Mouse (Mus musculus): ENCODE data around the gene Lpgat1.

Lpgat1 gene

DNA sequence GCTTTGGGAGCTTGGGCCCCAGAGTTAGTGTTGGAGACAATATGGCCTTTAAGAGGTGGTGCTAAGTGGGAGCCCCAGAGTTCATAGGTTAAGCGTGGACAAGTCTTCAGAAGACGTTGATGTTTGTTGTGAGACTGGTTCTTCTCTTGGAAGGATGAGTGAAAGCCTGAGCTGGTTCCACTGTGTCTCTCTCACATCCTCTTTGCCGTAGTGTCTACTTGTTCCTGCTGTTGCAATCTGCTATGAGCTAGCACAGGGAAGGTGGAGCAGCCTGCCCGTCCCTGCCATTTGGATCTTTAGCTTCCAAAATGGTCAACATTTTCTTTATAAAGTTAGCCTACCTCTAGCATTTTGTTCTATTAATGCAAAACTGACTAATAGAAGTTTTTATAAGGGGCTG lies 16.2 kb downstream of the Lpgat1 start:
- no peak for DNase-seq (ENCODE audit: low read depth, low spot score)

GRCm38 (mm10) chr1:191736425-191736824 lies 18.8 kb downstream of the Lpgat1 start:
- DNase-seq (ENCODE audit: low read depth, low spot score): no peak

GRCm38 (mm10) chr1:191737871-191738270 lies 20.2 kb downstream of the Lpgat1 start:
- no peak for DNase-seq (ENCODE audit: low read depth, low spot score)

GRCm38 (mm10) chr1:191738726-191739125 lies 21.1 kb downstream of the Lpgat1 start:
- DNase-seq (ENCODE audit: low read depth, low spot score): no peak

DNA sequence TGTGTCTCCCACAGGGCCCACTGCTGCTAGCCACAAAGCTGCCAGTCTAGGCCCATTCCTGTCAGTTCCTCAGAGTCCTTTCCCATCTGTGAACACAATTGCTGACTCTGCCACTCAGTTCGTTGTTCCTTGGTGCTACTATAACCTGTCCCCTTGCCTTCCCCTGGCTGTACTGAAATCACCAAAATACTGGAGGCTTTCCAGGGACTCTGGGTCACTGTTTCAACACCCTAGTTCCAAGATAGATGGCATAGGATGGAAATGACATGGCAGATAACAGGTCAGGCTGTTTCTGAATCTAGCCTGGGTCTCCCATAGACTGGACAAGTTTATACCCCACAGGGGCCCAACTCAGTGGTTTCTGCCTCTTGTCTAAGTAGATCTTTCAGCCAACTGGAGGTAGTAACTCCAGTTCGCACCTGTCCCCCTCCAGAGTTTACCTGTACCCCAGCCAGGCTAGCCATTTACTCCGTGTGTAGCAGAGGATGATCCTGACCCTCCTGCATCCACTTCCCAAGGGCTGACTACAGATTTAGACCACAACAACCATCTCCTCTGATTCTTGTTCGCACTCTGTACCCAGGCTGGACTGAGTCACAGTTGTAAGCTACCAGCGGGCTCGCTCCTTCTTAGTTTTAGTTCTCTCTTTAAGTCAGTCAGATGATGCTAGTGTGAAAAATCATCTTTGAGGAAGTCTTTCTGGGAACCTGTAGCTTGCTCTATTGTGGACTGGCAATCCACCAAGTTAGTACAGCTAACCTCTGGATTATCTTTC lies 23.1 kb downstream of the Lpgat1 start:
- no peak for DNase-seq (ENCODE audit: low read depth, low spot score)

DNA sequence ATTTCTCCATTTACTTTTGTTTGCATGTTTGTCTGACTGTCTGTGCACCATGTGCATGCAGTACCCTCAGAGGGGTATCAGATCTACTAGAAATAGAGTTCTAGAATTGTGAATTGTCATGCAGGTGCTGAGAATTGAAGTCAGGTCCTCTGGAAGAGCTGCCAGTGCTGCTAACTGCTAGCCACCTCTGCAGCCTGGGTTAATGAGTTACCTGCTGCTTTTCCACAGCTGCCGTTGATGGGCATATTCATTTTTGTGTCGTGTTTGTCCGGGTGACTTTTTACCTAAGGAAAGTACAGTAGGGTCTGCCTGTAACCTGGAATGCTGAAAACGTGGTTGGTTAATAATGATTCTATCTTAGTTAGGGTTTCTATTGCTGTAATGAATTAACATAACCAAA lies 24.0 kb downstream of the Lpgat1 start:
- DNase-seq (ENCODE audit: low read depth, low spot score): no peak

DNA sequence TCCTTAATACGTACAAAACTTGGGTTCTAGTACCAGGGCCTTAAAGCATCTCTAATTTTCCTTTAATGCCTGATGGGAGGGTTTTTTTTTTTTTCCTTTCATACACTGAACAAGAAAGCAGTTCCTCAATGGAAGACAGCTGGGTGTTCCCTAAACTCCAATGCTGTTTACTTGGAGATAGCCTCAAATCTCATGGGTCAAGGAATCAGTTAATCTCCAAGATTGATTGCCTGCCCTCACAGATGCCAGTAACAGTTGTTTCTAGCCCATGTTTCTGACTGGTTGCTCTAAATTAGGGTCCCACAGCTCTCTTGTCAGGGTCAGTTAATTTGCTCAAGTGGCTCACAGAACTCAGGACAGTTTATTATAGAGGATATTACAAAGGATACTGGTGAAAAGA lies 30.8 kb downstream of the Lpgat1 start:
- DNase-seq (ENCODE audit: low read depth, low spot score): no peak

GRCm38 (mm10) chr1:191756520-191757199 lies 39.0 kb downstream of the Lpgat1 start:
- DNase-seq (ENCODE audit: low read depth, low spot score): no peak

DNA sequence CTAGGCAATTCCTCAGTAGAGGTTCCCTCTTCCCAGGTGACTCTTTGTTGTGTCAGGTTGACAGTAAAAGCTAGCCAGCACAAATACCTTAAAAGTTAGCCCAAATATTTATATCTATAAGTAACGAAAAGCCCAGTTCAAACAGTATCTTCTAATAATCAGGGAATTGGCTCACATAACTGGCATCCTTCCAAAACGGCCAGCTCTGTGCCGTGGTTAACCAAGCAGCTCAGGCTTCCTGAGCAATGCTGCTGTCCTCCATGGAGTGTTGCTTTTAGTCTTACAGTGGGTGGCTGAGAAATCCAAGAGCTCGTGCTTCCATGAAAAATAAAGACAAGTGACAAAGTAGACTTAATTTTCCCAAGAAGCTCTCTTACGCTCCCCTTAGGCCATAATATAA lies 56.5 kb downstream of the Lpgat1 start:
- DNase-seq (ENCODE audit: low read depth, low spot score): no peak

GRCm38 (mm10) chr1:191775116-191775515 lies 57.5 kb downstream of the Lpgat1 start:
- DNase-seq (ENCODE audit: low read depth, low spot score): no peak

GRCm38 (mm10) chr1:191777521-191777920 lies 59.9 kb downstream of the Lpgat1 start:
- no peak for DNase-seq (ENCODE audit: low read depth, low spot score)

- no peak for DNase-seq (ENCODE audit: low read depth, low spot score)
Observed at GRCm38 (mm10) chr1:191780470-191780869, 62.8 kb downstream of the Lpgat1 start.

- peak; percentile 72 for DNase-seq (ENCODE audit: low read depth, low spot score)
Observed at GRCm38 (mm10) chr1:191785108-191785507, 67.5 kb downstream of the Lpgat1 start.

- DNase-seq (ENCODE audit: low read depth, low spot score): no peak
Observed at GRCm38 (mm10) chr1:191786255-191786654, 68.6 kb downstream of the Lpgat1 start.

DNA sequence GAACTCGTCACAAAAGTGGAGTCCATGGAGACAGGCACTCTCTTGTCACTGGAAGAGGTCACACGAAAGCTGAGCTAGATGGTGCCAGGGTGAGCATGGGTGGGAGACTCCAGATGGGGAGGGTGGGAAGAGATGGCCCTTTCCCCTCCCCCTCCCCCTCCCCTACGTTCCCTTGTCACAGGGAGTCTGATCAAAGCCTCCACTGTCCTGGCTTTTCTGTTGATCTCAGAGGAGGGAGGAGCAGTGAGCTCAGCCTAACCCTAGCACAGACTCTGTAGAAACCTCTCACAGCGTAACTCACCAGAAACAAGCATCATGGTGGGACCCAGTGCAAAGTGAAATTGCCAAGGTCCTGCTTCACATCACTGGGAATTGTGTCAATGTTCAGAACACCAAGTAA lies 69.7 kb downstream of the Lpgat1 start:
- peak; percentile 79 for DNase-seq (ENCODE audit: low read depth, low spot score)

DNA sequence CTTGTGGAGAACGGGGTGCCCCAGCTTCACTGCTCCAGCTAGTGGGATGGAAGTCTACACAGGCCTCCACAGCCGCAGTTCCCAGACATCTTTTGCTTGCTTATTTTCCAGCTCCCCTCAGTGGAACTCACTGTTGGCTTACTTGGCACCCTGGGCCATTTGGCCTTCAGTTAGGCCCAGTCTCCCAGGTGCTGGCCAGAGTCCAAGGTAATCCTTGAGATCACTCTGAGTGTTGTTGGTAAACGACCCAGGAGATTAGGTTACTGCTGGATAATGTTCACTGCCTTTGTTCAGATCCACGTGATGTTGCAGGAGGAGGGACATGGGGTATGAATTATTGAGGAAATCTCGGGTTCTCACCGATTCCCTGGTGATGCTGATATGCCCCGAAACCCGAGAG lies 75.4 kb downstream of the Lpgat1 start:
- no peak for DNase-seq (ENCODE audit: low read depth, low spot score)

DNA sequence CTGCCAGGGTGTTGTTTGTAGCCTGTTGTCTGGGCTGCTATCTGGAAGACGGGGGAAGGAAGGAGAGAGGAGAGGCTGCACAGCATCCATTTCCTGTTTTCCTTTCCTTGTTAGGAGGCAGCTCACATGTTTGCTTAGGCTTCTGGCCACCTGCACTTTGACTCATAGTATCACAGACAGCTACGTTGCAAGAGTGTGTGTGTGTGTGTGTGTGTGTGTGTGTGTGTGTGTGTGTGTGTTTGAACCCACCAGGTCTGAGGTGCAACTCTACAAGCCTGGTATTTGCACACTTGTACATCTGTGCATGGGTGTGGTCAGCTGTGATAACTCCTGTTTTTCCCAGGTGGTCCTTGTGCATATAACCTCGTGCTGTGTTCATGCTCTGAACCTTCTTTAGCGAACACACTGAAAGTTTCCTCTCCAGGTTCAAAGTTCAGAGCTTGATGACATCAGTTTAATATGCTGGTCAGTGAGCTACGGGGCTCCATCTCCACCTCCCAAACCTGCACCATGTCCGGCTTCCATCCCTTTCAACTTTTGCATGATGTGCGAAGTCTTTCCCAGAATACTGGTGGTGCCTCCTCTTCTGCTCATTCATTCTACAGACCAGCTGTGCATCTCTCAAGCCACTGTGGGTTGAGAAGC lies 76.4 kb downstream of the Lpgat1 start:
- DNase-seq (ENCODE audit: low read depth, low spot score): no peak

DNA sequence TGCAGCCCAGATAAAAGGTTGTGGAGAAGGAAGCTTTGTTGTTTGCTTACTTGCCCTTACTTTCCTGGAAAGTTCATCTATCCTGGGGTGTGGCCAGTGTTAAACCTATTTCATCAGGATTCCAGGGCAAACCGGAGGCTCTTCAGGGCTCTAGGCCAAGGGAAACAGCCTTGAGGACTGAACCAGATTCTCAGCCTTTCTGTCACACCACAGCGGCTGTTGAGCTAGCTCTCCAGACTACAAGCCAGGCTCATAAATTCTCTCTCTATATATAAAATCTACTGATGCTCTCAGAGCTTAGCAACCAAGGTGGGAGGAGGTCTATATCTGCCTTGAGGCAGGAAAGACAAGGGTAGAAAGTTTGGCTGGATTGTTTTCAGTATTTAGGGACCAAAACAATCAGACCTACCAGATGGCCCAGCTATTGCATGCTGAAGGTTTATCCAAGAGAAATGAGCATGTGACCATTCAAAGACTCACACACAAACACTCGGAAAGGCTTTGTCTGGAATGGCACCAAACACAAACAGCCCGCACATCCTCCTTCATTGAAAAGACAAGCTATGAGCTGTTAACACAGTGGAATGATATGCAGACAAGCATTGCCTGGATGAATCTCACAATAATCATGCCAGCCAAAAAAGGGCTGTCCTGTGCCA lies 78.7 kb downstream of the Lpgat1 start:
- peak; percentile 73 for DNase-seq (ENCODE audit: low read depth, low spot score)

- no peak for DNase-seq (ENCODE audit: low read depth, low spot score)
Observed at GRCm38 (mm10) chr1:191802093-191802819, 84.6 kb downstream of the Lpgat1 start.

- DNase-seq (ENCODE audit: low read depth, low spot score): peak; percentile 56
Observed at GRCm38 (mm10) chr1:191802820-191803655, 85.4 kb downstream of the Lpgat1 start.

GRCm38 (mm10) chr1:191804747-191805146 lies 87.1 kb downstream of the Lpgat1 start:
- DNase-seq (ENCODE audit: low read depth, low spot score): no peak

All from telencephalon, adult 2 months (tissue).